Mouse (Mus musculus) hindbrain, embryonic 14.5 days (tissue): Measurements from ENCODE around the gene Bicra. TPM values are rescaled to one million over a fixed set of nuclear protein-coding genes. Genes with fewer than 3 reads are reported as not detected.
A peak's percentile ranks its signal among the peaks of the same experiment; 100 is the strongest.

Experiments
- ATAC-seq: fragments of 200-750 bp; cut with Nextera tagmentation; 2 replicates; pipeline ENCODE4 v1.8.0; 2017; ENCODE audit warnings: moderate number of reproducible peaks, mild to moderate bottlenecking, moderate TSS enrichment, moderate library complexity; ENCODE audit not compliant: low FRiP score
- DNase-seq: peaks from one replicate; pipeline ENCODE4 v3.0.0-alpha.2; 2015; ENCODE audit warnings: low spot score
- H3K27ac ChIP-seq: fragments of 300-500 bp; sonication (generic); 2 replicates; pipeline ENCODE4 v1.5.1; 2014; ENCODE audit warnings: mild to moderate bottlenecking, moderate library complexity
- H3K27me3 ChIP-seq: fragments of 300-500 bp; sonication (generic); 2 replicates; pipeline ENCODE4 v1.6.1; 2014; ENCODE audit warnings: mild to moderate bottlenecking, low read length, mixed read lengths; ENCODE audit not compliant: control insufficient read depth, insufficient read depth
- H3K36me3 ChIP-seq: fragments of 300-500 bp; sonication (generic); replicated peaks from 2 replicates; pipeline ENCODE4 v1.6.1; 2014; ENCODE audit not compliant: control insufficient read depth, insufficient read depth
- H3K4me1 ChIP-seq: fragments of 300-500 bp; sonication (generic); replicated peaks from 2 replicates; pipeline ENCODE4 v1.6.1; 2014; ENCODE audit warnings: antibody characterized with exemption, low read length, mixed read lengths; ENCODE audit not compliant: control insufficient read depth, insufficient read depth
- H3K4me2 ChIP-seq: fragments of 300-500 bp; sonication (generic); replicated peaks from 2 replicates; pipeline ENCODE4 v1.6.1; 2014; ENCODE audit warnings: mild to moderate bottlenecking, moderate library complexity
- H3K4me3 ChIP-seq: fragments of 300-500 bp; sonication (generic); replicated peaks from 2 replicates; pipeline ENCODE4 v1.5.1; 2014; ENCODE audit warnings: mild to moderate bottlenecking, low read length
- H3K9ac ChIP-seq: fragments of 300-500 bp; sonication (generic); 2 replicates; pipeline ENCODE4 v1.6.1; 2014
- H3K9me3 ChIP-seq: fragments of 300-500 bp; sonication (generic); 2 replicates; pipeline ENCODE4 v1.6.1; 2016; ENCODE audit warnings: low read length; ENCODE audit not compliant: control insufficient read depth
- whole genome bisulfite sequencing: fragments of 180-500 bp; shearing (Covaris S2); extraction: QIAGEN DNeasy Blood & Tissue Kit; methylation state at CpG from one replicate; pipeline ENCODE4 v1.1.7; 2014; 5-methylcytosine and 5-hydroxymethylcytosine counted together
- polyA plus RNA-seq: library from polyadenylated mRNA; unstranded; fragments of >200 nt; fragmentation: Nextera tagmentation; extraction: Ambion mirVana; gene quantifications from 2 replicates; pipeline ENCODE4 v1.2.1, GENCODE M21; 2014

Bicra gene
- polyA plus RNA-seq, 1 experiment from 2014 or later: 8.8 TPM

DNA sequence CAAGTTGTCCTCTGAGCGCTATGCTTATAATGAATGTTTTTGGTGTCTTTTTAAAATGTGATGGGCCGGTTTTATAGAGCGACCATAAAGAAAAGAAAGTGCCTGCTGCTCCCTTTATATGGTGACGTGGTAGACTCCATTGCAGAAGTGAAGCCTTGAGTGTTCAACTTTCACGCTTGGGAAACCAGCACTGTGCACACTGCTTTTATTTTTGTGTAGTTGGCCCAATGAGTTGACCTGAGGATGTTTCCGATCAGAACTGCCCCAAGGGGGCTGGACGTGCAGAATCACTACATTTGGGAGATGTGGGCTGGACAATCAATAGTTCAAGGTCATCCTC lies 1.8 kb upstream of the Bicra start:
- Histone ChIP-seq H3K27me3 (no peaks in the 10 kb centered on the region), H3K27ac (no peak overlapping the region), H3K9me3 (no peaks in the 10 kb centered on the region), H3K9ac (peak overlapping the region; percentile 96), H3K36me3 (no peaks in the 10 kb centered on the region), H3K4me3 (peak overlapping the region; percentile 69), H3K4me1 (peaks cover 42% of the 10 kb centered on the region), H3K4me2 (peak overlapping the region; percentile 78)
- ATAC-seq (no peak), DNase-seq (no peak)
- 80% methylated on average over 7 of the region's 7 CpGs for WGBS

DNA sequence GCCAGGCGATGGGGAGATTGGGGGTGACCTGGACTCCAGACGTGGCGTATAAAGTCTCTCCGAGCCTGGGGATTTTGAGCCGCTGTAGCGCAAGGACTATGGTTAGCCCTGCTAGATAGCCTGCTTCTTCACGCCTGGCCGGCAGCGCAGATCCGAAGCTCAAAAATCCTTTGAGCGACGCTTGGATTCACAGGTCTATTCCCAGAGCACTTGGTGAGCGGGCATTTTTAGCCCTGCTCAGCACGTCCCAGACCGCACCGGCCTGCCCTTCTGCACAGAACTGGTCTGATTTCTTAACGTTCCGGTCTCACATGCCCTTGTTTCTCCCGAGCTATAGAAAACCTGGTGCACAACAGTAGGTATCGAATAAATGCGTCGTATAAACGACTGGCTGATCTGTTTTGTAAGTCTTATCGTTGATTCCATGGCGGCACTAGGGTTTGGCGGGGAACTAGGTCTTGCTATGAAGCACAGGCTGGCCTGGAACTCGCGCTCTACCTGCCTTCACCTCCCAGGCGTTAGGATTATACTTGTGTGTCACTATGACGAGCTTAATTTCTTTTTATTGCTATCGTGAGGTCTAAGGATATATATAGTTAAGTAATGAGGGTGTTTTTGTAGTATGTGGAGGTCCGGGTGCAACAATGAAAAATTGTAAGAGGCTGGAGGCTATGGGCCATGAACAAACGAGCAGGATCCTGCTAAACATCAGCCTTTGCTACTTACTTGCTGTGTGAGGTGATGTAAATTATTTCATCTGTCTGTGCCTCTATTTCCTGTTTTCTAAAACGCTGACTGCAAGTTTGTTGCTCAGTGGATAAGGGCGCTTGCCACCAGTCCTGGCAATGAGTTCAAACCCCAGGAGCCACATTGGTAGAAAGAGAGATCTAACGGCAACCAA lies 1.2 kb upstream of the Bicra start:
- peak overlapping the region; percentile 78 for H3K4me2 ChIP-seq
- no peak for ATAC-seq
- peak; percentile 44 for DNase-seq
- peak overlapping the region; percentile 98 for H3K27ac ChIP-seq
- WGBS: 9% methylated on average over 36 of the region's 36 CpGs
- peaks cover 48% of the 10 kb centered on the region for H3K4me1 ChIP-seq
- H3K9me3 ChIP-seq: no peaks in the 10 kb centered on the region
- H3K9ac ChIP-seq: peak overlapping the region; percentile 96
- peak overlapping the region; percentile 69 for H3K4me3 ChIP-seq
- no peaks in the 10 kb centered on the region for H3K36me3 ChIP-seq
- no peaks in the 10 kb centered on the region for H3K27me3 ChIP-seq

DNA sequence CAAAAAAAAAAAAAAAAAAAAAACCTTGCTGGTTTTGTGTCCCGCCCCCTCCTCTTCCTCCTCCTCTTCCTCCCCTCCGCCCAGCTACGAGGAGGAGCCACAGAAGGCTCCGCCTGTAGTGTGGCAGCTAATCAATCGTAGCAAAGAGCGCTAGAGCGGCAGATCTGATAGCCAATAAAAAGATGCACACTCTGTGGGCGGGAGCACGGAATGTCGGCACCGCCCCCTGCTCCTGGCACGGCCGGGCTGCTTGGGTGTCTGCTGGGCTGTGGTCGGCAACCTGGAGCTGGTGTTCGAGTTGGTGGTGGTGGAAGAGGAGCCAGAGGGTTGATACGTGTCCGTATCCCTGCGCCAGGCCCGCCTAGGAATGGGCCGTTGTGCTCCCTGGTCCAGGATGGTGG lies 443 bp upstream of the Bicra start:
- Histone ChIP-seq H3K4me3 (peak overlapping the region; percentile 69), H3K4me2 (peak overlapping the region; percentile 78), H3K4me1 (peaks cover 51% of the 10 kb centered on the region), H3K36me3 (0 out of 2 replicates have a peak, but pooled peaks cover 3% of the 10 kb centered on the region), H3K9me3 (no peaks in the 10 kb centered on the region), H3K27me3 (no peaks in the 10 kb centered on the region), H3K9ac (peak overlapping the region; percentile 96), H3K27ac (peak overlapping the region; percentile 98)
- ATAC-seq (peak; percentile 87), DNase-seq (peak; percentile 99)
- under 1% methylated on average over 20 of the region's 20 CpGs for WGBS

- peak; percentile 25 for ATAC-seq
- Histone ChIP-seq H3K4me3 (peak overlapping the region; percentile 69), H3K27ac (peak overlapping the region; percentile 98), H3K9ac (peak overlapping the region; percentile 96), H3K9me3 (no peaks in the 10 kb centered on the region), H3K27me3 (no peaks in the 10 kb centered on the region), H3K4me1 (peaks cover 44% of the 10 kb centered on the region), H3K4me2 (peak overlapping the region; percentile 78), H3K36me3 (peaks cover 8% of the 10 kb centered on the region; the same call in 1 of the 2 replicates)
- DNase-seq: peak; percentile 55
- under 1% methylated on average over 45 of the region's 46 CpGs for WGBS
These were observed 1.0 kb downstream of the Bicra start for GRCm38 (mm10) chr7:16046481-16047337.

- peak overlapping the region; percentile 69 for H3K4me3 ChIP-seq
- H3K9ac ChIP-seq: peak overlapping the region; percentile 96
- WGBS: 3% methylated on average over 7 of the region's 7 CpGs
- H3K27ac ChIP-seq: peak overlapping the region; percentile 98
- ATAC-seq (peak; percentile 3; the same call in 1 of the 2 replicates), DNase-seq (peak; percentile 39)
- H3K4me2 ChIP-seq: peak overlapping the region; percentile 78
- no peaks in the 10 kb centered on the region for H3K9me3 ChIP-seq
- H3K36me3 ChIP-seq: peaks cover 8% of the 10 kb centered on the region; the same call in 1 of the 2 replicates
- no peaks in the 10 kb centered on the region for H3K27me3 ChIP-seq
- H3K4me1 ChIP-seq: peaks cover 44% of the 10 kb centered on the region
These were observed 1.6 kb downstream of the Bicra start for GRCm38 (mm10) chr7:16046101-16046480.

DNA sequence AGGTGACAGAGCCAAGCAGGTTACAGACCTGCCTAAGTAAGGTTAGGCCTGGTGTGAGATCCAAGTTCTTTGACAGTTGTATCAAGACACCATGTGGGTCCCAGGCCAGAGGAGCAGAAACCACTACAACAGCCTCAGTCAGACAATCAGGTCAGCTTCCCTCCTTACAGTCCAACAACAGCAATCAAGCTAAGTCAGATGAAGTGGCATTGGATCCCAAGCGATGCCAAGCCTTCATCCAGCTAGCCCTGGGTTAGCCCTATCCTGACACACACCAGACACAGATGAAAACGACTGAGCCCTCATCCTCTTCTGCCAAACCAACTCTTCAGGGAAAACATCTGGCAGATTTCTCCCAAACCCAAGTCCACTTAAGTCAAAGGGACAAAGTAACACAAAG lies 2.2 kb downstream of the Bicra start:
- peak overlapping the region; percentile 96 for H3K9ac ChIP-seq
- 54% methylated on average over 2 of the region's 2 CpGs for WGBS

DNA sequence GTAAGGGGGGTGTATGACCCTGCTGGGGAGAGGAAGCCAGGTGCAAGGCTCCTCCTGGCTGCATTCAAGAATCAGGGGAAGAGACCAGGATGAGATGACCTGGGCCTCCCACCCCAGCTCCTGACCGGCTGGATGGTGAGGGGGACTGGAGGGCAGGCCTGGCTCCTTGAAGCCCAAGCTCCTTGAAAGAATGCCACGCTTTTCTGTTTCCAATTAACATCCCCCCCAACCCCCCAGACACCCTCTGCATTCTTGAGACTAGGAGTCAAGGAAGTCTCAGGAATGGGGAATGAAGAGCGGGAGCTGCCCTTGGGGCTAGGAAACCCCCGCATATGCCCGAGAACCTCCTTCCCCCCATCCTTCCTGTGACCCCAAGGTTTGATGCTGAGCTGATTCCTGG lies 3.2 kb downstream of the Bicra start:
- Histone ChIP-seq H3K36me3 (peaks cover 8% of the 10 kb centered on the region; the same call in 1 of the 2 replicates), H3K4me1 (peaks cover 34% of the 10 kb centered on the region), H3K9me3 (no peaks in the 10 kb centered on the region), H3K4me2 (peak overlapping the region; percentile 78), H3K27me3 (no peaks in the 10 kb centered on the region), H3K9ac (peak overlapping the region; percentile 38; the same call in 1 of the 2 replicates), H3K27ac (peak overlapping the region; percentile 50), H3K4me3 (no peak overlapping the region)
- DNase-seq (no peak), ATAC-seq (no peak)
- WGBS: 29% methylated on average over 5 of the region's 5 CpGs

More for the DNA sequence above, 2.2 kb downstream of the Bicra start:
- Histone ChIP-seq H3K36me3 (peaks cover 8% of the 10 kb centered on the region; the same call in 1 of the 2 replicates), H3K9me3 (no peaks in the 10 kb centered on the region), H3K4me2 (peak overlapping the region; percentile 78), H3K4me1 (peaks cover 44% of the 10 kb centered on the region), H3K4me3 (peak overlapping the region; percentile 69), H3K27ac (peak overlapping the region; percentile 98), H3K27me3 (no peaks in the 10 kb centered on the region)
- DNase-seq (no peak), ATAC-seq (no peak)

- Histone ChIP-seq H3K4me3 (no peak overlapping the region), H3K9me3 (no peaks in the 10 kb centered on the region), H3K9ac (peak overlapping the region; percentile 38), H3K4me2 (peak overlapping the region; percentile 78), H3K4me1 (peaks cover 28% of the 10 kb centered on the region), H3K27me3 (no peaks in the 10 kb centered on the region), H3K36me3 (peaks cover 8% of the 10 kb centered on the region; the same call in 1 of the 2 replicates), H3K27ac (peak overlapping the region; percentile 50)
- DNase-seq (no peak), ATAC-seq (no peak)
- 3% methylated on average over 3 of the region's 3 CpGs for WGBS
These were observed 3.8 kb downstream of the Bicra start for GRCm38 (mm10) chr7:16043861-16044435.
